Mouse (Mus musculus): Measurements from ENCODE around the gene Rad51b. TPM values are rescaled to one million over a fixed set of nuclear protein-coding genes. Genes with fewer than 3 reads are reported as not detected.

Rad51b gene
- polyA plus RNA-seq, 1 experiment from 2014 or later = 7.6 TPM

- Histone ChIP-seq H3K4me1 (peaks cover 4% of the 10 kb centered on the region; the same call in 1 of the 2 replicates), H3K9ac (replicated peaks) (no peak overlapping the region), H3K27ac (replicated peaks) (no peak overlapping the region), H3K4me3 (no peak overlapping the region), H3K27me3 (no peaks in the 10 kb centered on the region), H3K4me2 (replicated peaks) (no peak overlapping the region), H3K36me3 (no peaks in the 10 kb centered on the region), H3K9me3 (peaks cover 6% of the 10 kb centered on the region; the same call in 1 of the 2 replicates)
- no peak for ATAC-seq (ENCODE audit: low FRiP score, low read depth)
- 59% methylated on average over 6 of the region's 6 CpGs for WGBS
These were observed 277.3 kb downstream of the Rad51b start for GRCm38 (mm10) chr12:79574159-79575040.

DNA sequence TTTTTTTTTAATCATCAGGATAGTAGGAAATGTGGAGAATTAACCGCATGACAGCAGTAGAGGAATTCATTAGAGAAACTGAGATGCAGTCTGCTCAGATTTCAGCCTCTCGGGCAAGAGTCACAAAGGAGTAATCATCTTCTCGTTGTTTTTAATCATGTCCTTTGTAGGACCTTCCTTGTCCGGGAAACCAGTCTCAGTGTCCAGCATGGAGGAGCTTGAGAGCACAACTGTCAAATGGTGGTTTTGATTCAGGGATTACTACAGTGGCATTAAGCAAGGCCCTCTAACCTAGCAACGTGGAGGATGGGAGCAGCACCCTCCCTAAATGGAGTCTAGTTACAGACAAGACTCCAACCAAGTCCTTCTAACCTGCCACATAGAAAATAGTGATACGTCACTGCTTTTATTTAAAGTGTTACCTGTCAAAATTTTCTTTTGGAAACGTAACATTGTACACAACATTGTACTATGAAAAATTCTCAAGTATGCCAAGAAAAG lies 278.0 kb downstream of the Rad51b start:
- ATAC-seq (ENCODE audit: low FRiP score, low read depth) = no peak
- Histone ChIP-seq H3K4me2 (replicated peaks) (no peak overlapping the region), H3K9me3 (peaks cover 6% of the 10 kb centered on the region; the same call in 1 of the 2 replicates), H3K27ac (replicated peaks) (no peak overlapping the region), H3K4me3 (no peak overlapping the region), H3K4me1 (peaks cover 4% of the 10 kb centered on the region; the same call in 1 of the 2 replicates), H3K27me3 (no peaks in the 10 kb centered on the region), H3K9ac (replicated peaks) (no peak overlapping the region), H3K36me3 (no peaks in the 10 kb centered on the region)
- WGBS = 57% methylated on average over 7 of the region's 7 CpGs

- WGBS = 92% methylated on average over 2 of the region's 2 CpGs
These were observed 280.4 kb downstream of the Rad51b start for GRCm38 (mm10) chr12:79577525-79577924.

GRCm38 (mm10) chr12:79579018-79579585 lies 282.0 kb downstream of the Rad51b start:
- H3K27ac ChIP-seq (replicated peaks) = no peak overlapping the region
- no peak overlapping the region for H3K4me2 ChIP-seq (replicated peaks)
- no peak overlapping the region for H3K4me3 ChIP-seq
- H3K36me3 ChIP-seq = no peaks in the 10 kb centered on the region
- no peaks in the 10 kb centered on the region for H3K9me3 ChIP-seq
- ATAC-seq (ENCODE audit: low FRiP score, low read depth) = no peak
- WGBS = 86% methylated on average over 6 of the region's 6 CpGs
- peaks cover 4% of the 10 kb centered on the region; the same call in 1 of the 2 replicates for H3K4me1 ChIP-seq
- no peak overlapping the region for H3K9ac ChIP-seq (replicated peaks)
- H3K27me3 ChIP-seq = no peaks in the 10 kb centered on the region

More at GRCm38 (mm10) chr12:79577525-79577924, 280.4 kb downstream of the Rad51b start:
- Histone ChIP-seq H3K4me3 (no peak overlapping the region), H3K27ac (replicated peaks) (no peak overlapping the region), H3K9ac (replicated peaks) (no peak overlapping the region), H3K36me3 (no peaks in the 10 kb centered on the region), H3K4me2 (replicated peaks) (no peak overlapping the region), H3K27me3 (no peaks in the 10 kb centered on the region), H3K4me1 (peaks cover 4% of the 10 kb centered on the region; the same call in 1 of the 2 replicates), H3K9me3 (no peaks in the 10 kb centered on the region)
- no peak for ATAC-seq (ENCODE audit: low FRiP score, low read depth)

DNA sequence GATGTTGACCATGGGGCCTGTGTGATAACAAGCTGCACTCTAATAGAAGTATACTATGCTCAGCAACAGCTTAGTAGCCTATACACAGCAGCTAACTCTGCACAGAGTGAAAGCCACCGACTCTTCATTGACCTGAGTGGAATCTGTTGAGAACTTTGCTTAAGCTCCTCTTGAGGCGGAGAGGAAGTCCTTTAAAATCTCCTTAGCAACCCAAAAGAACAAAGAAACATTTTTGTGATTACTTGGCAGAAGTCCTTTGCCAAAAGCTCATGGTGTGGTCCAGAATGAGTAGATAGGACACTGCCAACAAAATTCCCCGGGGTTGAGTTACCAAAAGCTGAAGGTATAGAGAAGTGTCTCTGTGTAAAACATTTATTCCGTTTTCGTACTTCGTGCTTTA lies 282.8 kb downstream of the Rad51b start:
- no peak for ATAC-seq (ENCODE audit: low FRiP score, low read depth)
- H3K27ac ChIP-seq (replicated peaks) = no peak overlapping the region
- H3K27me3 ChIP-seq = no peaks in the 10 kb centered on the region
- no peak overlapping the region for H3K4me3 ChIP-seq
- no peak overlapping the region for H3K4me2 ChIP-seq (replicated peaks)
- WGBS = 82% methylated on average over 6 of the region's 6 CpGs
- no peak overlapping the region for H3K9ac ChIP-seq (replicated peaks)
- H3K4me1 ChIP-seq = no peaks in the 10 kb centered on the region
- H3K36me3 ChIP-seq = no peaks in the 10 kb centered on the region
- no peaks in the 10 kb centered on the region for H3K9me3 ChIP-seq

- 86% methylated on average over 6 of the region's 6 CpGs for WGBS
- no peak for ATAC-seq (ENCODE audit: low FRiP score, low read depth)
- H3K4me3 ChIP-seq = no peak overlapping the region
- no peak overlapping the region for H3K9ac ChIP-seq (replicated peaks)
- H3K27ac ChIP-seq (replicated peaks) = no peak overlapping the region
- H3K9me3 ChIP-seq = no peaks in the 10 kb centered on the region
- no peaks in the 10 kb centered on the region for H3K27me3 ChIP-seq
- H3K4me1 ChIP-seq = no peaks in the 10 kb centered on the region
- H3K4me2 ChIP-seq (replicated peaks) = no peak overlapping the region
- H3K36me3 ChIP-seq = no peaks in the 10 kb centered on the region
These were observed 287.6 kb downstream of the Rad51b start for GRCm38 (mm10) chr12:79584556-79585307.

DNA sequence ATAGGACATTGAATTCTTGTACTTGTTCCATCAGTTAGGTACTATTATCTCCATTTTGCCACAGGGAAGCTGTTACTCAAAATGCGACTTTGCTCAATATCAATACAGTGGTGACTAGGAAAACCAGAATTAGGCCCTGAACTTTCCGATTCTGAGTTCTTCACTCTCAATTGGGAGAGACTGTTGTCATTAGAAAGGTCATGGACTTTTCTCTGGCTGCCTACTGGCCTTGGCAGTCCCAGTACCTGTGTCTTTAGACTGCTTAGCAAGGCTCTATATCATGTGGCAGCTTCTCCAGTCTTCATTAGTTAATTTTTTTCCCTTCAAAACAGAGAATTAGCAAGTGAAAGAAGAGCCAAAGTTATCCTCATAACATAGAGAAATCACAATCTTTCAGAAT lies 288.3 kb downstream of the Rad51b start:
- Histone ChIP-seq H3K4me3 (no peak overlapping the region), H3K4me1 (no peaks in the 10 kb centered on the region), H3K27ac (replicated peaks) (no peak overlapping the region), H3K4me2 (replicated peaks) (no peak overlapping the region), H3K36me3 (no peaks in the 10 kb centered on the region), H3K9me3 (no peaks in the 10 kb centered on the region), H3K9ac (replicated peaks) (no peak overlapping the region), H3K27me3 (no peaks in the 10 kb centered on the region)
- ATAC-seq (ENCODE audit: low FRiP score, low read depth) = no peak
- 96% methylated on average over 2 of the region's 2 CpGs for WGBS

- no peak for ATAC-seq (ENCODE audit: low FRiP score, low read depth)
- Histone ChIP-seq H3K9ac (replicated peaks) (no peak overlapping the region), H3K27ac (replicated peaks) (no peak overlapping the region), H3K36me3 (no peaks in the 10 kb centered on the region), H3K4me1 (no peaks in the 10 kb centered on the region), H3K9me3 (no peaks in the 10 kb centered on the region), H3K27me3 (no peaks in the 10 kb centered on the region), H3K4me3 (no peak overlapping the region), H3K4me2 (replicated peaks) (no peak overlapping the region)
- 94% methylated on average over 4 of the region's 4 CpGs for WGBS
These were observed 291.7 kb downstream of the Rad51b start for GRCm38 (mm10) chr12:79588831-79589230.

DNA sequence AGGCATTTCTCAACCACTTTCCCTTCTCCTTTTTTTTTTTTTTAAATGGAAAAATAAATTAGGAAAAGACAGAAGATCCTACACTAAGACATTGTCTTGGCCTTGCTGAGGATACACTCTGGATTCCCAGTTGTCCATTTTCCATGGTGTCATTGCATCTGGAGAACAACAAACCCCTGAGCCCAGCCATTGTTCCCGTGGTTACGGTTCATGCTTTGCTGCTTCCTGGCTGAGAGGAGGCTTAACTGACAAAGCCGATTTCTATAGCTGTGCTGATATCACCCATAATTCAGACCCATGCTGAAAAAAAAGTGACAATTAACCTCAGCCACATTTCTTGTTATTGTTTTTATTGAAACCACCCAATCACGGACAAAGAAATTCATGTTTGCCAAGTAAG lies 295.1 kb downstream of the Rad51b start:
- ATAC-seq (ENCODE audit: low FRiP score, low read depth) = no peak

GRCm38 (mm10) chr12:79596842-79597241 lies 299.8 kb downstream of the Rad51b start:
- no peaks in the 10 kb centered on the region for H3K9me3 ChIP-seq
- no peaks in the 10 kb centered on the region for H3K36me3 ChIP-seq
- no peaks in the 10 kb centered on the region for H3K27me3 ChIP-seq
- no peak overlapping the region for H3K9ac ChIP-seq (replicated peaks)
- no peak overlapping the region for H3K27ac ChIP-seq (replicated peaks)
- H3K4me1 ChIP-seq = peaks cover 15% of the 10 kb centered on the region; the same call in 1 of the 2 replicates
- H3K4me3 ChIP-seq = no peak overlapping the region
- ATAC-seq (ENCODE audit: low FRiP score, low read depth) = no peak
- H3K4me2 ChIP-seq (replicated peaks) = no peak overlapping the region

More for the DNA sequence above, 295.1 kb downstream of the Rad51b start:
- WGBS = 25% methylated on average over 4 of the region's 4 CpGs
- H3K27me3 ChIP-seq = no peaks in the 10 kb centered on the region
- H3K4me1 ChIP-seq = no peaks in the 10 kb centered on the region
- no peak overlapping the region for H3K4me3 ChIP-seq
- H3K9me3 ChIP-seq = no peaks in the 10 kb centered on the region
- no peaks in the 10 kb centered on the region for H3K36me3 ChIP-seq
- no peak overlapping the region for H3K27ac ChIP-seq (replicated peaks)
- H3K4me2 ChIP-seq (replicated peaks) = no peak overlapping the region
- no peak overlapping the region for H3K9ac ChIP-seq (replicated peaks)

- H3K9ac ChIP-seq (replicated peaks) = no peak overlapping the region
- 86% methylated on average over 2 of the region's 2 CpGs for WGBS
- H3K27ac ChIP-seq (replicated peaks) = no peak overlapping the region
- no peak overlapping the region for H3K4me3 ChIP-seq
- H3K27me3 ChIP-seq = 0 out of 2 replicates have a peak, but pooled peaks cover 4% of the 10 kb centered on the region
- no peaks in the 10 kb centered on the region for H3K9me3 ChIP-seq
- H3K36me3 ChIP-seq = no peaks in the 10 kb centered on the region
- H3K4me2 ChIP-seq (replicated peaks) = no peak overlapping the region
- H3K4me1 ChIP-seq = peaks cover 15% of the 10 kb centered on the region; the same call in 1 of the 2 replicates
- ATAC-seq (ENCODE audit: low FRiP score, low read depth) = no peak
These were observed 300.3 kb downstream of the Rad51b start for GRCm38 (mm10) chr12:79597351-79597750.

All from midbrain, embryonic 12.5 days (tissue).